Mouse (Mus musculus): ENCODE measurements around the gene Tnf. TPM values are rescaled to one million over a fixed set of nuclear protein-coding genes. Genes with fewer than 3 reads are reported as not detected.
A peak's percentile ranks its signal among the peaks of the same experiment; 100 is the strongest.

The Tnf gene
- polyA plus RNA-seq, 1 experiment: 7.4 TPM

- no peak overlapping the region for H3K4me3 ChIP-seq (replicated peaks; ENCODE audit: control insufficient read depth, low read depth, low read length)
- no peak overlapping the region for H3K27ac ChIP-seq (ENCODE audit: control insufficient read depth, insufficient read depth, low read depth, low read length, poor library complexity)
- WGBS: 83% methylated on average over 5 of the region's 5 CpGs
- H3K4me1 ChIP-seq (ENCODE audit: control insufficient read depth, insufficient read depth, low read length): peaks cover 16% of the 10 kb centered on the region
- no peak for TF ChIP-seq POLR2A (IDR thresholded peaks at IDR 0.05; ENCODE audit: borderline replicate concordance, control insufficient read depth, low read depth, low read length)
- no peak for TF ChIP-seq CTCF (IDR thresholded peaks at IDR 0.05; ENCODE audit: control insufficient read depth, insufficient read depth, low read length)
These were observed 11.3 kb upstream of the Tnf start for GRCm38 (mm10) chr17:35213071-35213470.

DNA sequence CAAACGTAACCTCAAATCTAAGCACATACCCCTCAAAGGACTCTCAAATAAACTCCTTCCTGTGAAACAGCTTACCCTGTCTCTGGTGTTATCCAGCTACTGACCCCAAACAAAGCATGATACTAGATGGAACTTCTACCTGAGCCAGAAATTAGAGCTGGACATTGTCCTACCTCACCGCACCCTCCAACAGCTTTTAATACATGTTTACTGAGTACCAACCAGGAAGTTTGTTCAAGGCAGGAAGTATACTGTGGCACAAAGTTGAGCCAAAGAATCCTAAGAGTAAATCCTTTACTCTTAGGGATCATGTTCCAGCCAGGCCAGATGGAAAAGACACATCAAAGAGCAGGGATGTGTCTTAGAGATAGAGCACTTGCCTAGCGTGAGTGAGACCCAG, 8.8 kb upstream of the Tnf start:
- TF ChIP-seq POLR2A (IDR thresholded peaks at IDR 0.05; ENCODE audit: borderline replicate concordance, control insufficient read depth, low read depth, low read length): no peak
- TF ChIP-seq CTCF (IDR thresholded peaks at IDR 0.05; ENCODE audit: control insufficient read depth, insufficient read depth, low read length): no peak
- Histone ChIP-seq H3K4me1 (ENCODE audit: control insufficient read depth, insufficient read depth, low read length) (peaks cover 13% of the 10 kb centered on the region), H3K27ac (ENCODE audit: control insufficient read depth, insufficient read depth, low read depth, low read length, poor library complexity) (no peak overlapping the region; the same call in 1 of the 2 replicates), H3K4me3 (replicated peaks; ENCODE audit: control insufficient read depth, low read depth, low read length) (no peak overlapping the region)
- 63% methylated on average over 3 of the region's 3 CpGs for WGBS

GRCm38 (mm10) chr17:35209785-35210535, 8.2 kb upstream of the Tnf start:
- TF ChIP-seq POLR2A (IDR thresholded peaks at IDR 0.05; ENCODE audit: borderline replicate concordance, control insufficient read depth, low read depth, low read length): no peak
- TF ChIP-seq CTCF (IDR thresholded peaks at IDR 0.05; ENCODE audit: control insufficient read depth, insufficient read depth, low read length): no peak
- H3K27ac ChIP-seq (ENCODE audit: control insufficient read depth, insufficient read depth, low read depth, low read length, poor library complexity): peak overlapping the region; percentile 57
- WGBS: 13% methylated on average over 12 of the region's 12 CpGs

DNA sequence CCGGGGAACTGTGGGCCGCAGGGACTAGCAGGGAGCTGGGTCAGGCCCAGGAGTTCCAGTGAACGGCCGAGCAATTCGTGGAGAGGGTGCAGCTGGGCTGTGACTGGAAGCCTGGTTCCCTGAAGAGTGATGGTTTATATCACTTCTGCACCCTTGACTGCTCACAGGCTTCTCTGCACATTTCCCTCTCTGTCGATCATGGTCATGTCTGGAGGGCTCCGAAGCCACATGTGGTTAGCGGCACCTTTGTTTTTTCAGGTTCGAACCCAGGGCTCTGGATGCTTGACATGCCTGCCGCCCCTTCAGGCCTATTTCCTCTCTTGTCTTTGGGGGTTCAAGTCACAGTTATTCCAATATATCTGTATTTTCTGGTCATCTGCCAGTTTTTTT, 3.6 kb upstream of the Tnf start:
- WGBS: 53% methylated on average over 10 of the region's 10 CpGs
- Histone ChIP-seq H3K4me3 (replicated peaks; ENCODE audit: control insufficient read depth, low read depth, low read length) (peak overlapping the region; percentile 17), H3K4me1 (ENCODE audit: control insufficient read depth, insufficient read depth, low read length) (peaks cover 9% of the 10 kb centered on the region), H3K27ac (ENCODE audit: control insufficient read depth, insufficient read depth, low read depth, low read length, poor library complexity) (peak overlapping the region; percentile 35)
- TF ChIP-seq POLR2A (IDR thresholded peaks at IDR 0.05; ENCODE audit: borderline replicate concordance, control insufficient read depth, low read depth, low read length) (no peak), CTCF (IDR thresholded peaks at IDR 0.05; ENCODE audit: control insufficient read depth, insufficient read depth, low read length) (no peak)

More at GRCm38 (mm10) chr17:35209785-35210535, 8.2 kb upstream of the Tnf start:
- no peak overlapping the region for H3K4me3 ChIP-seq (replicated peaks; ENCODE audit: control insufficient read depth, low read depth, low read length)
- peaks cover 13% of the 10 kb centered on the region for H3K4me1 ChIP-seq (ENCODE audit: control insufficient read depth, insufficient read depth, low read length)

GRCm38 (mm10) chr17:35204494-35205379, 2.9 kb upstream of the Tnf start, which contains the start of gene Lta:
Gene Lta, minus strand, starts transcription at chr17:35205351.
- no peak for TF ChIP-seq CTCF (IDR thresholded peaks at IDR 0.05; ENCODE audit: control insufficient read depth, insufficient read depth, low read length)
- 44% methylated on average over 20 of the region's 20 CpGs for WGBS
- H3K4me3 ChIP-seq (replicated peaks; ENCODE audit: control insufficient read depth, low read depth, low read length): peak within 1 kb of the TSS; percentile 42
- H3K27ac ChIP-seq (ENCODE audit: control insufficient read depth, insufficient read depth, low read depth, low read length, poor library complexity): peak within 1 kb of the TSS; percentile 40
- H3K4me1 ChIP-seq (ENCODE audit: control insufficient read depth, insufficient read depth, low read length): peaks cover 8% of the 10 kb centered on the region

- TF ChIP-seq CTCF (IDR thresholded peaks at IDR 0.05; ENCODE audit: control insufficient read depth, insufficient read depth, low read length) (no peak), POLR2A (IDR thresholded peaks at IDR 0.05; ENCODE audit: borderline replicate concordance, control insufficient read depth, low read depth, low read length) (no peak)
- H3K27ac ChIP-seq (ENCODE audit: control insufficient read depth, insufficient read depth, low read depth, low read length, poor library complexity): peak overlapping the region; percentile 85; the same call in 1 of the 2 replicates
- no peak overlapping the region for H3K4me3 ChIP-seq (replicated peaks; ENCODE audit: control insufficient read depth, low read depth, low read length)
- H3K4me1 ChIP-seq (ENCODE audit: control insufficient read depth, insufficient read depth, low read length): no peaks in the 10 kb centered on the region
- 71% methylated on average over 4 of the region's 4 CpGs for WGBS
These were observed 635 bp upstream of the Tnf start for GRCm38 (mm10) chr17:35202442-35202841.

GRCm38 (mm10) chr17:35201128-35201527, 679 bp downstream of the Tnf start:
- no peaks in the 10 kb centered on the region for H3K4me1 ChIP-seq (ENCODE audit: control insufficient read depth, insufficient read depth, low read length)
- H3K27ac ChIP-seq (ENCODE audit: control insufficient read depth, insufficient read depth, low read depth, low read length, poor library complexity): peak overlapping the region; percentile 85
- TF ChIP-seq POLR2A (IDR thresholded peaks at IDR 0.05; ENCODE audit: borderline replicate concordance, control insufficient read depth, low read depth, low read length) (no peak), CTCF (IDR thresholded peaks at IDR 0.05; ENCODE audit: control insufficient read depth, insufficient read depth, low read length) (no peak)
- H3K4me3 ChIP-seq (replicated peaks; ENCODE audit: control insufficient read depth, low read depth, low read length): peak overlapping the region; percentile 99
- WGBS: 2% methylated on average over 11 of the region's 11 CpGs

DNA sequence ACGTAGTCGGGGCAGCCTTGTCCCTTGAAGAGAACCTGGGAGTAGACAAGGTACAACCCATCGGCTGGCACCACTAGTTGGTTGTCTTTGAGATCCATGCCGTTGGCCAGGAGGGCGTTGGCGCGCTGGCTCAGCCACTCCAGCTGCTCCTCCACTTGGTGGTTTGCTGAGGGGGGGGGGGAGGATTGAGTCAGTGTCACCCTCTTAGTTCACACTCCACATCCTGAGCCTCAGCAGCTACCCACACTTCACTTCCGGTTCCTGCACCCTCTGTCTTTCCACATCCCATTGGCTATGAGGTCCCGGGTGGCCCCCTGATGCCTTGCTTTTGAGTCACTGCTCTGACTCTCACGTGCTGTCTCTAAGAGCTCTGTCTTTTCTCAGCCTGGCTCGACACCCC, 1.4 kb downstream of the Tnf start:
- Histone ChIP-seq H3K27ac (ENCODE audit: control insufficient read depth, insufficient read depth, low read depth, low read length, poor library complexity) (peak overlapping the region; percentile 85), H3K4me1 (ENCODE audit: control insufficient read depth, insufficient read depth, low read length) (no peaks in the 10 kb centered on the region), H3K4me3 (replicated peaks; ENCODE audit: control insufficient read depth, low read depth, low read length) (peak overlapping the region; percentile 99)
- peak; percentile 52; the same call in 1 of the 2 replicates for TF ChIP-seq POLR2A (IDR thresholded peaks at IDR 0.05; ENCODE audit: borderline replicate concordance, control insufficient read depth, low read depth, low read length)
- TF ChIP-seq CTCF (IDR thresholded peaks at IDR 0.05; ENCODE audit: control insufficient read depth, insufficient read depth, low read length): no peak
- 2% methylated on average over 11 of the region's 11 CpGs for WGBS
